Mouse (Mus musculus): ENCODE measurements around the gene Fam229a.
"Not testable (repeated sequence)": the region's sequence is repeated elsewhere in the genome, so short reads cannot be mapped to it uniquely, and the experiment has no call there.

Fam229a gene

DNA sequence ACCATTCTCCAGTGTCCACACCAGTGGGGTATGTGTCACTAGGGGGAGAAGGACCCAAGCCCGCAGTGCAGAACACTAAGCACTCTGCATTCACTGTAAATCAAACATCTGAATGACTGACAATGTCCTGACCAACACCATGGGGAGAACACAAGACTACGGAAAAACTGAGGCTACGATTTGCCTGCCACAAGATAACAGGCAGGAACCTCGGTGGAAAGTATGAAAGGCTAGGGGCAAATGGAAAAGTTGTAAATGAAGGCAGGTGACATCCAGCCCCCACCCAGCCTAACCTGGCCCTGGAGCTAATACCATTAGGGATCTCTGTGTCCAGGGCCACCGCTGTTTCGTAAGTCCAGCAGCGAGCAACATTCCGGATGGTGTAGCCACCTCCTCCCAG, 27.5 kb downstream of the Fam229a start:
- in situ Hi-C loops (cut with MboI, MseI) = no loop called here

DNA sequence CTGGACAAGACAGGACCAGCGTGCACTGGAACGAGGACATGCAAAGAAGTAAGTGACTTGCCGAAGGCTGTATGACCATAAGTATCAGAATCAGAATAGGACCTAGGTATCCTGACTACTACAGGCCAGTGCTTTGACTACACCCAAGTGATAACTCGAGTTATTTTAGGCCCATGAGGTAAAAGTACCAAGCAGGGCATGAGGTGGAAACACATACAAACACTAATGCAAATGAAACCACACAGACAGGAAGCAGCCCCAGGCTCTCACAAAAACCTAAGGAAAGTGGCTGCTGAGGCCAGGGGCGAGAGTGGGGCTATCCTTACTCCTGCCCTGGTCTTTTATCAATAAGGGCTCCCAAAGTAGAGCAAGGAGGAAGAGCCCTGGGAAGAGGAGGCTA, 34.3 kb downstream of the Fam229a start:
- in situ Hi-C loops (cut with MboI, MseI) = no loop called here

GRCm38 (mm10) chr4:129525889-129526288, 34.9 kb downstream of the Fam229a start:
- in situ Hi-C loops (cut with MboI, MseI) = no loop called here

- in situ Hi-C loops (cut with MboI, MseI) = not testable (repeated sequence)
Measured at GRCm38 (mm10) chr4:129528901-129529300, 37.9 kb downstream of the Fam229a start.

GRCm38 (mm10) chr4:129540012-129540411, 49.0 kb downstream of the Fam229a start:
- in situ Hi-C loops (cut with MboI, MseI) = no loop called here
